Mouse (Mus musculus) ZHBTc4 (cell line): ENCODE data around the gene Bcar1.

Experiments
- DNase-seq: peaks from one replicate; pipeline ENCODE4 v3.0.0-alpha.2; 2011; ENCODE audit warnings: low read depth, low spot score

Gene Bcar1

GRCm38 (mm10) chr8:111716603-111717487, 26.8 kb downstream of the Bcar1 start:
- DNase-seq = no peak

GRCm38 (mm10) chr8:111715514-111715913, 28.1 kb downstream of the Bcar1 start:
- peak; percentile 36 for DNase-seq

GRCm38 (mm10) chr8:111714295-111714694, 29.3 kb downstream of the Bcar1 start:
- DNase-seq = no peak

GRCm38 (mm10) chr8:111713817-111714216, 29.8 kb downstream of the Bcar1 start:
- DNase-seq = peak; percentile 44

GRCm38 (mm10) chr8:111713291-111713690, 30.3 kb downstream of the Bcar1 start:
- no peak for DNase-seq

- peak; percentile 81 for DNase-seq
These were observed 31.0 kb downstream of the Bcar1 start for GRCm38 (mm10) chr8:111712588-111712987.

- no peak for DNase-seq
These were observed 31.5 kb downstream of the Bcar1 start for GRCm38 (mm10) chr8:111712135-111712534.

GRCm38 (mm10) chr8:111710777-111711485, 32.7 kb downstream of the Bcar1 start:
- DNase-seq = no peak

GRCm38 (mm10) chr8:111709223-111709622, 34.4 kb downstream of the Bcar1 start:
- DNase-seq = no peak

GRCm38 (mm10) chr8:111708265-111708664, 35.3 kb downstream of the Bcar1 start:
- DNase-seq = no peak

- DNase-seq = no peak
These were observed 37.9 kb downstream of the Bcar1 start for GRCm38 (mm10) chr8:111705699-111706098.

- DNase-seq = peak; percentile 26
These were observed 38.4 kb downstream of the Bcar1 start for GRCm38 (mm10) chr8:111705222-111705621.

GRCm38 (mm10) chr8:111704585-111704984, 39.0 kb downstream of the Bcar1 start:
- no peak for DNase-seq

- DNase-seq = no peak
These were observed 42.2 kb downstream of the Bcar1 start for GRCm38 (mm10) chr8:111701380-111701779.

GRCm38 (mm10) chr8:111700740-111701139, 42.9 kb downstream of the Bcar1 start:
- no peak for DNase-seq

- DNase-seq = peak; percentile 54
These were observed 43.4 kb downstream of the Bcar1 start for GRCm38 (mm10) chr8:111700201-111700600.

GRCm38 (mm10) chr8:111699035-111699434, 44.6 kb downstream of the Bcar1 start:
- no peak for DNase-seq

- DNase-seq = peak; percentile 49
These were observed 46.0 kb downstream of the Bcar1 start for GRCm38 (mm10) chr8:111697655-111698054.

GRCm38 (mm10) chr8:111695441-111695840, 48.2 kb downstream of the Bcar1 start:
- no peak for DNase-seq

- DNase-seq = no peak
These were observed 50.3 kb downstream of the Bcar1 start for GRCm38 (mm10) chr8:111693261-111693741.

GRCm38 (mm10) chr8:111690960-111691445, 52.6 kb downstream of the Bcar1 start, which contains the start of gene Ctrb1:
Ctrb1 (minus strand) TSS chr8:111691010.
- DNase-seq = no peak

GRCm38 (mm10) chr8:111686881-111687280, 56.7 kb downstream of the Bcar1 start:
- DNase-seq = no peak
